Mouse (Mus musculus) embryonic stem cell, embryonic (primary cell): ENCODE measurements around the gene Papolg.
"Not testable (repeated sequence)": the region's sequence is repeated elsewhere in the genome, so short reads cannot be mapped to it uniquely, and the experiment has no call there.

ENCODE experiments used
- CTCF ChIA-PET, 4 experiments: fragments of 300-600 bp in 2 of 4; fragments of 350-600 bp in 2 of 4; sonication (Branson Sonifier 250); formaldehyde crosslinking; loops; one replicate each; lab custom pipeline; 2022; ENCODE audit warnings: inconsistent platforms in 2 of 4; lab: Charles Lee
- POLR2A ChIA-PET, 4 experiments: fragments of 300-600 bp in 2 of 4; fragments of 350-600 bp in 2 of 4; sonication (Branson Sonifier 250); formaldehyde crosslinking; loops; one replicate each; lab custom pipeline; 2022; ENCODE audit warnings: antibody characterized with exemption in 4 of 4, inconsistent platforms in 1 of 4; lab: Charles Lee

The Papolg gene

GRCm38 (mm10) chr11:23895060-23895426, at the start of gene Papolg:
Gene Papolg (minus strand): TSS chr11:23895253.
- CTCF ChIA-PET, result no interaction called here
- POLR2A ChIA-PET, result interaction anchor here in 2 of 4 experiments (1.3 to 2.3 kb wide), 2 partner anchors 229 to 397 kb away, joined by 3 to 7 read pairs; partner anchors contain the start of genes Ahsa2 (in 1 of the 2), Pex13 (in 1 of the 2) and Pus10 (in 1 of the 2)

GRCm38 (mm10) chr11:23928146-23928545, 33.1 kb upstream of the Papolg start:
- CTCF ChIA-PET, result interaction anchor here in 1 of 4 experiments (1.1 kb wide), 1 partner anchor 27 kb away, joined by 4 read pairs; no protein-coding TSS in a partner anchor

DNA sequence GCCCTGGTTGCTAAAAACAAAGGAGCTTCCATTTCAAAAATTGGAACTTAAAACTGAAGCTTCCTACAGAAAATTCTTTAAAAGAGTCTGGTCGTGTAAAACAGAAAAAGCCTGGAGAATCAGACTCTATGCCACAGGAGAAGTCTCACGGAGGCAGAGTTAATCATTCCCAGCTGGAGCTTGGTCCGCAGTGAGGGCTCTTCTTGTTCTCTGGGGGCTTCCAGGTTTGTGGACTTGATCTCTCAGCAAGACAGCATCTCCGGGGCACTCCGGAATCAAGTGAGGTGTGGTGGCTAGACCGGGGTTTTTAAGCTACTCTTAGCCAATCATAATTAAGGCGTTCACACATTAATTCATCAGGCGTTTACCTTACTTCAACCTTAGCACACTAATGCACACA, 32.6 kb upstream of the Papolg start:
- CTCF ChIA-PET, result interaction anchor here in 1 of 4 experiments (1.1 kb wide), 1 partner anchor 27 kb away, joined by 4 read pairs; no protein-coding TSS in a partner anchor
- POLR2A ChIA-PET, result interaction anchor here in 2 of 4 experiments (0.7 to 1.2 kb wide), 5 partner anchors 14 to 262 kb away, joined by 3 to 4 read pairs (median 3); partner anchors contain the start of genes Pex13 (in 1 of the 2) and Pus10 (in 1 of the 2)

More at GRCm38 (mm10) chr11:23928146-23928545, 33.1 kb upstream of the Papolg start:
- POLR2A ChIA-PET, result interaction anchor here in 2 of 4 experiments (0.7 to 1.2 kb wide), 6 partner anchors 12 to 263 kb away, joined by 3 to 4 read pairs (median 3); partner anchors contain the start of genes Pex13 (in 1 of the 2) and Pus10 (in 1 of the 2)

DNA sequence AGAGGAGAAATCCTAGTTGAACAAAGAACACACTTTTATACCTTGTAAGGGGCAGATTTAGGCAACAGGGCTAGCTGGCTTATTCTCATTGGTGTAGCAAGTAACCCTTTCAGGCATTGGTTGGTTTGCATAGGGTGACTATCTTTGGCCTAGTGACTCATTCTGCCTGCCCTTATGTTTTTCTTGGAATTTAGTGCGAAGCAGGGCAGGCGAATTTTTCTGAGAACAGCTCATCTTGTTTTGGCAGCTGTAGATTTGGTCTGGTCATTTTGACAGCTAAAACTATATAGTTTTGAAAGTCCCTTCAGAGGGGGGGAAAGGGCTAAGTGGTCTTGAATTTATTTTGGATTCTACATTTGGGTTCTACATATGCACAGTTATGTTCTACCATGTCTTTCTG, 18.8 kb upstream of the Papolg start:
- CTCF ChIA-PET, result not testable (repeated sequence)
- POLR2A ChIA-PET, result interaction anchor here in 1 of 4 experiments (0.6 to 1.0 kb wide), 2 partner anchors 14 to 25 kb away, joined by 3 read pairs; no protein-coding TSS in a partner anchor

DNA sequence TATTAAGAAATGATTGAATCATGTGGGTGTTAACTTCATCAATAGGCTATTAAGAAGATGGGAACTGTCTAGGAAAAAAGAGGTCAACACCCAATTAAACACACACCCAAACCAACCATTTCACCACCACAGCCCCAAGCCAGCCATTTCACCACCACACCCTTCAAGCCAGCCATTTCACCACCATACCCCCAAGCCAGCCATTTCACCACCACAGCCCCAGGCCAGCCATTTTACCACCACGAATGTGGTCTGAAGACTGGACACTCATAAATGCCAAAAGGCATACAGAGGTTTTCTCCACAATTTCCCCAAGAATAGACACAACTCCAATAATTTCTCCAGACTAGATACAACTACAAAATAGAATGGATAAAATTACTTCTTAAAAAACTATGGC, 8.9 kb upstream of the Papolg start:
- CTCF ChIA-PET, result no interaction called here

GRCm38 (mm10) chr11:23894141-23895059, 653 bp downstream of the Papolg start:
- ChIA-PET CTCF (no interaction called here), POLR2A (interaction anchor here in 2 of 4 experiments (1.3 to 2.3 kb wide), 2 partner anchors 229 to 397 kb away, joined by 3 to 7 read pairs; partner anchors contain the start of genes Ahsa2 (in 1 of the 2), Pex13 (in 1 of the 2) and Pus10 (in 1 of the 2))

More for the DNA sequence above, 8.9 kb upstream of the Papolg start:
- POLR2A ChIA-PET, result no interaction called here

DNA sequence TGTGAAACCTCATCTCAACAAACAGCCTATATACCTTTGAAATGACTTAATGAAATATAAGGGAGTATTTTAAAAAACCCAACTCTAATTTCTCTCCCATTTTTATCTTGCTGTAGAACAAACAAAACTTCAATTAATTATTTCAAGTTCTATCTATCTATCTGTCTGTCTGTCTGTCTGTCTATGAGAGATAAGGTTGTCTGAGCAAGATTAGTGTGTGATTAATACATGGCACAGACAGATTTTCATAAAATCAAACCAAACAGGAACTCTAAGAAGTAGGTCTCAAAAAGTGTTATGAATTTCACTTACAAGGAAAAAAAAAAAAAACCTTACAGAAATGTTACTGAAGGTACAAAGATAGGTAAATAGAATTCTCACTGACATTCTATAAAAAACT, 1.5 kb downstream of the Papolg start:
- ChIA-PET CTCF (interaction anchor here in 1 of 4 experiments (0.6 kb wide), 1 partner anchor 38 kb away, joined by 8 read pairs; no protein-coding TSS in a partner anchor), POLR2A (no interaction called here)

GRCm38 (mm10) chr11:23864326-23864725, 30.7 kb downstream of the Papolg start:
- ChIA-PET POLR2A (no interaction called here), CTCF (interaction anchor here in 2 of 4 experiments (0.6 to 2.0 kb wide), 2 partner anchors 9 kb away, joined by 4 to 6 read pairs; no protein-coding TSS in a partner anchor)

GRCm38 (mm10) chr11:23856723-23857112, 38.3 kb downstream of the Papolg start:
- POLR2A ChIA-PET, result interaction anchor here in 1 of 4 experiments (0.9 kb wide), 1 partner anchor 157 kb away, joined by 3 read pairs; no protein-coding TSS in a partner anchor
- CTCF ChIA-PET, result interaction anchor here in 2 of 4 experiments (0.5 to 2.9 kb wide), 3 partner anchors 11 to 98 kb away, joined by 3 to 22 read pairs (median 13); no protein-coding TSS in a partner anchor

- ChIA-PET POLR2A (interaction anchor here in 2 of 4 experiments (0.6 to 1.5 kb wide), 4 partner anchors 9 to 175 kb away, joined by 3 to 6 read pairs (median 4); no protein-coding TSS in a partner anchor), CTCF (interaction anchor here (0.6 to 2.9 kb wide), 12 partner anchors 8 to 279 kb away, joined by 3 to 22 read pairs (median 6); no protein-coding TSS in a partner anchor)
Observed at GRCm38 (mm10) chr11:23856054-23856722, 38.9 kb downstream of the Papolg start.

- ChIA-PET POLR2A (interaction anchor here in 3 of 4 experiments (0.6 to 1.5 kb wide), 9 partner anchors 8 to 513 kb away, joined by 3 to 6 read pairs (median 3); no protein-coding TSS in a partner anchor), CTCF (interaction anchor here (0.6 to 2.9 kb wide), 20 partner anchors 9 to 279 kb away, joined by 3 to 22 read pairs (median 4); no protein-coding TSS in a partner anchor)
Observed at GRCm38 (mm10) chr11:23855182-23855802, 39.8 kb downstream of the Papolg start.

- POLR2A ChIA-PET, result interaction anchor here in 1 of 4 experiments (1.1 kb wide), 2 partner anchors 8 to 126 kb away, joined by 3 to 5 read pairs; no protein-coding TSS in a partner anchor
- CTCF ChIA-PET, result no interaction called here
Observed at GRCm38 (mm10) chr11:23853306-23853705, 41.7 kb downstream of the Papolg start.

GRCm38 (mm10) chr11:23846016-23846815, 48.8 kb downstream of the Papolg start:
- CTCF ChIA-PET, result interaction anchor here in 2 of 4 experiments (1.1 to 2.1 kb wide), 2 partner anchors 9 to 10 kb away, joined by 3 to 13 read pairs; no protein-coding TSS in a partner anchor
- POLR2A ChIA-PET, result interaction anchor here in 3 of 4 experiments (0.6 to 2.1 kb wide), 10 partner anchors 9 to 213 kb away, joined by 3 to 6 read pairs (median 3); partner anchors contain the start of genes Rel (in 2 of the 3) and 0610010F05Rik (in 1 of the 3)

- ChIA-PET CTCF (interaction anchor here (0.6 to 0.8 kb wide), 9 partner anchors 10 to 981 kb away, joined by 3 to 14 read pairs (median 3); no protein-coding TSS in a partner anchor), POLR2A (no interaction called here)
Observed at GRCm38 (mm10) chr11:23823244-23823643, 71.8 kb downstream of the Papolg start.

DNA sequence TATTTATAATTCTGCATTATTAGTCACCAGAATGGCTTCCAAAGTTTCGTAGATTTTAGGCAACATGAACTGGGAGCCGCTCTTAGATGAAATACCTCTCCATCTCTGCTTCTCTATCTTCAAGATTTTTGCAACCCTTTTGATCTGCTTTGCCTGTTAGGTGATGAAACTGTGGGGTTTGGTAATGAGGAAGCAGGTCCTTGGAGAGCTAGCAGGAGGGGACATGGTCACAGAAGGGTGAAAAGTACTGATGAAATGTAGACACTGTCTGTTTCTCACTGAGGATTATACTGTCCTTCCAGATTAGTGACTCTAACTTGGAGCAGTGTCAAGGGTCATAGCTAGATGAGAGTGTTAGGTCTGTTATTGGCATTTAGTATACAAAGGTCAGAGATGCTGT, 73.4 kb downstream of the Papolg start:
- ChIA-PET POLR2A (no interaction called here), CTCF (interaction anchor here in 1 of 4 experiments (0.6 kb wide), 1 partner anchor 73 kb away, joined by 3 read pairs; no protein-coding TSS in a partner anchor)

- POLR2A ChIA-PET, result no interaction called here
- CTCF ChIA-PET, result no interaction called here
Observed at GRCm38 (mm10) chr11:23820977-23821376, 74.1 kb downstream of the Papolg start.
